Mouse (Mus musculus) heart, embryonic 12.5 days (tissue): ENCODE measurements around the gene Arl3. TPM values are rescaled to one million over a fixed set of nuclear protein-coding genes. Genes with fewer than 3 reads are reported as not detected.

ENCODE experiments used
- ATAC-seq: fragments of 200-750 bp; cut with Nextera tagmentation; 2 replicates; pipeline ENCODE4 v1.8.0; 2017; ENCODE audit warnings: moderate TSS enrichment, moderate library complexity; ENCODE audit not compliant: insufficient number of reproducible peaks, low FRiP score
- H3K27ac ChIP-seq: fragments of 300-500 bp; sonication (generic); 2 replicates; pipeline ENCODE4 v1.5.1; 2016; ENCODE audit warnings: mild to moderate bottlenecking, moderate library complexity; ENCODE audit not compliant: poor library complexity, severe bottlenecking
- H3K27me3 ChIP-seq: fragments of 300-500 bp; sonication (generic); replicated peaks from 2 replicates; pipeline ENCODE4 v1.6.1; 2016; ENCODE audit warnings: mild to moderate bottlenecking, moderate library complexity
- H3K36me3 ChIP-seq: fragments of 300-500 bp; sonication (generic); 2 replicates; pipeline ENCODE4 v1.6.1; 2016; ENCODE audit warnings: mild to moderate bottlenecking, moderate library complexity
- H3K4me1 ChIP-seq: fragments of 300-500 bp; sonication (generic); replicated peaks from 2 replicates; pipeline ENCODE4 v1.6.1; 2016; ENCODE audit warnings: mild to moderate bottlenecking
- H3K4me2 ChIP-seq: fragments of 300-500 bp; sonication (generic); 2 replicates; pipeline ENCODE4 v1.6.1; 2016; ENCODE audit warnings: mild to moderate bottlenecking, moderate library complexity
- H3K4me3 ChIP-seq: fragments of 300-500 bp; sonication (generic); 2 replicates; pipeline ENCODE4 v1.5.1; 2016; ENCODE audit warnings: mild to moderate bottlenecking
- H3K9ac ChIP-seq: fragments of 300-500 bp; sonication (generic); 2 replicates; pipeline ENCODE4 v1.6.1; 2016; ENCODE audit warnings: mild to moderate bottlenecking, moderate library complexity
- H3K9me3 ChIP-seq: fragments of 300-500 bp; sonication (generic); replicated peaks from 2 replicates; pipeline ENCODE4 v1.6.1; 2016; ENCODE audit warnings: mild to moderate bottlenecking, moderate library complexity
- WGBS: fragments of 180-500 bp; shearing (Covaris S2); methylation state at CpG from one replicate; pipeline ENCODE4 v1.1.7; 2016; 5-methylcytosine and 5-hydroxymethylcytosine counted together
- polyA plus RNA-seq: library from polyadenylated mRNA; unstranded; fragments of >200 nt; fragmentation: Nextera tagmentation; extraction: Ambion mirVana; gene quantifications from 2 replicates; pipeline ENCODE4 v1.2.1, GENCODE M21; 2016

Gene Arl3
- polyA plus RNA-seq, 1 experiment from 2014 or later = 94.4 TPM

GRCm38 (mm10) chr19:46533066-46533465 lies 39.9 kb downstream of the Arl3 start:
- H3K9ac ChIP-seq = no peak overlapping the region
- H3K4me1 ChIP-seq = peaks cover 64% of the 10 kb centered on the region
- no peak for ATAC-seq
- H3K4me3 ChIP-seq = no peak overlapping the region
- H3K9me3 ChIP-seq = no peaks in the 10 kb centered on the region
- 59% methylated on average over 4 of the region's 4 CpGs for WGBS
- H3K27ac ChIP-seq = peak overlapping the region; percentile 95
- no peak overlapping the region for H3K4me2 ChIP-seq
- H3K36me3 ChIP-seq = 0 out of 2 replicates have a peak, but pooled peaks cover 4% of the 10 kb centered on the region
- H3K27me3 ChIP-seq = no peaks in the 10 kb centered on the region

- WGBS = 8% methylated on average over 10 of the region's 10 CpGs
These were observed 40.8 kb downstream of the Arl3 start for GRCm38 (mm10) chr19:46532031-46532688.

GRCm38 (mm10) chr19:46531071-46532030 lies 41.6 kb downstream of the Arl3 start:
- Histone ChIP-seq H3K36me3 (0 out of 2 replicates have a peak, but pooled peaks cover 4% of the 10 kb centered on the region), H3K9ac (peak overlapping the region; percentile 2), H3K27ac (peak overlapping the region; percentile 95), H3K4me1 (peaks cover 77% of the 10 kb centered on the region), H3K4me3 (no peak overlapping the region), H3K4me2 (peak overlapping the region; percentile 44), H3K9me3 (no peaks in the 10 kb centered on the region), H3K27me3 (no peaks in the 10 kb centered on the region)
- no peak for ATAC-seq
- 7% methylated on average over 16 of the region's 16 CpGs for WGBS

More at GRCm38 (mm10) chr19:46532031-46532688, 40.8 kb downstream of the Arl3 start:
- Histone ChIP-seq H3K4me1 (peaks cover 72% of the 10 kb centered on the region), H3K4me3 (no peak overlapping the region), H3K27ac (peak overlapping the region; percentile 95), H3K4me2 (peak overlapping the region; percentile 44), H3K9me3 (no peaks in the 10 kb centered on the region), H3K9ac (peak overlapping the region; percentile 55; the same call in 1 of the 2 replicates), H3K27me3 (no peaks in the 10 kb centered on the region), H3K36me3 (0 out of 2 replicates have a peak, but pooled peaks cover 4% of the 10 kb centered on the region)
- ATAC-seq = 0 out of 2 replicates have a peak, but pooled peaks have one; percentile 26

GRCm38 (mm10) chr19:46530449-46530990 lies 42.5 kb downstream of the Arl3 start:
- no peak for ATAC-seq
- Histone ChIP-seq H3K9me3 (no peaks in the 10 kb centered on the region), H3K4me3 (no peak overlapping the region), H3K27ac (peak overlapping the region; percentile 95), H3K4me1 (peaks cover 86% of the 10 kb centered on the region), H3K27me3 (no peaks in the 10 kb centered on the region), H3K36me3 (0 out of 2 replicates have a peak, but pooled peaks cover 4% of the 10 kb centered on the region), H3K9ac (peak overlapping the region; percentile 61), H3K4me2 (peak overlapping the region; percentile 37)
- 13% methylated on average over 8 of the region's 8 CpGs for WGBS

- WGBS = 18% methylated on average over 13 of the region's 13 CpGs
- peak overlapping the region; percentile 66 for H3K9ac ChIP-seq
- H3K4me2 ChIP-seq = peak overlapping the region; percentile 69
- H3K4me3 ChIP-seq = no peak overlapping the region
- H3K27me3 ChIP-seq = no peaks in the 10 kb centered on the region
- H3K27ac ChIP-seq = peak overlapping the region; percentile 95
- 0 out of 2 replicates have a peak, but pooled peaks cover 4% of the 10 kb centered on the region for H3K36me3 ChIP-seq
- peaks cover 92% of the 10 kb centered on the region for H3K4me1 ChIP-seq
- no peaks in the 10 kb centered on the region for H3K9me3 ChIP-seq
- no peak for ATAC-seq
These were observed 43.2 kb downstream of the Arl3 start for GRCm38 (mm10) chr19:46529601-46530448.

- peak overlapping the region; percentile 26 for H3K4me3 ChIP-seq
- H3K36me3 ChIP-seq = no peaks in the 10 kb centered on the region
- no peaks in the 10 kb centered on the region for H3K9me3 ChIP-seq
- peak overlapping the region; percentile 66 for H3K9ac ChIP-seq
- H3K4me2 ChIP-seq = peak overlapping the region; percentile 69
- ATAC-seq = peak; percentile 70
- peak overlapping the region; percentile 95 for H3K27ac ChIP-seq
- 2% methylated on average over 20 of the region's 20 CpGs for WGBS
- peaks cover 94% of the 10 kb centered on the region for H3K4me1 ChIP-seq
- H3K27me3 ChIP-seq = no peaks in the 10 kb centered on the region
These were observed 44.3 kb downstream of the Arl3 start for GRCm38 (mm10) chr19:46528529-46529213.

GRCm38 (mm10) chr19:46527632-46528528 lies 45.1 kb downstream of the Arl3 start:
- no peaks in the 10 kb centered on the region for H3K36me3 ChIP-seq
- peak overlapping the region; percentile 66; the same call in 1 of the 2 replicates for H3K9ac ChIP-seq
- peak overlapping the region; percentile 69 for H3K4me2 ChIP-seq
- 15% methylated on average over 17 of the region's 17 CpGs for WGBS
- peaks cover 94% of the 10 kb centered on the region for H3K4me1 ChIP-seq
- no peak for ATAC-seq
- no peaks in the 10 kb centered on the region for H3K27me3 ChIP-seq
- H3K4me3 ChIP-seq = peak overlapping the region; percentile 26
- peak overlapping the region; percentile 95 for H3K27ac ChIP-seq
- H3K9me3 ChIP-seq = no peaks in the 10 kb centered on the region

GRCm38 (mm10) chr19:46525691-46526631 lies 47.0 kb downstream of the Arl3 start:
- Histone ChIP-seq H3K27ac (peak overlapping the region; percentile 11; the same call in 1 of the 2 replicates), H3K9ac (peak overlapping the region; percentile 52; the same call in 1 of the 2 replicates), H3K4me2 (no peak overlapping the region), H3K9me3 (no peaks in the 10 kb centered on the region), H3K27me3 (no peaks in the 10 kb centered on the region), H3K4me1 (peaks cover 86% of the 10 kb centered on the region), H3K4me3 (no peak overlapping the region), H3K36me3 (no peaks in the 10 kb centered on the region)
- WGBS = 60% methylated on average over 10 of the region's 10 CpGs
- ATAC-seq = no peak
